Mouse (Mus musculus) E14TG2a.4 (cell line): ENCODE measurements around the gene Nrip1.

Experiments
- H3K27me3 ChIP-seq: 2 replicates; pipeline ENCODE4 v1.6.1; 2014; ENCODE audit warnings: low read length, control low read depth; ENCODE audit not compliant: insufficient read depth
- H3K36me3 ChIP-seq: 2 replicates; pipeline ENCODE4 v1.6.1; 2014; ENCODE audit warnings: low read length, control low read depth; ENCODE audit not compliant: insufficient read depth
- H3K4me1 ChIP-seq: replicated peaks from 2 replicates; pipeline ENCODE4 v1.6.1; 2014; ENCODE audit warnings: low read depth, low read length, control low read depth
- H3K4me3 ChIP-seq: replicated peaks from 2 replicates; pipeline ENCODE4 v1.5.1; 2014; ENCODE audit warnings: mild to moderate bottlenecking, low read length
- H3K9me3 ChIP-seq: 2 replicates; pipeline ENCODE4 v1.6.1; 2014; ENCODE audit warnings: low read length, control low read depth
- CTCF ChIP-seq: conservative IDR thresholded peaks from 2 replicates; pipeline ENCODE4 v1.5.1; 2014; ENCODE audit warnings: low read length
- NANOG ChIP-seq: IDR thresholded peaks from 2 replicates; pipeline ENCODE4 v1.6.1; 2014; ENCODE audit warnings: borderline replicate concordance, low read length, mixed read lengths
- POU5F1 ChIP-seq: IDR thresholded peaks from 2 replicates; pipeline ENCODE4 v1.6.1; 2014; ENCODE audit warnings: low read length, borderline replicate concordance

Gene Nrip1

DNA sequence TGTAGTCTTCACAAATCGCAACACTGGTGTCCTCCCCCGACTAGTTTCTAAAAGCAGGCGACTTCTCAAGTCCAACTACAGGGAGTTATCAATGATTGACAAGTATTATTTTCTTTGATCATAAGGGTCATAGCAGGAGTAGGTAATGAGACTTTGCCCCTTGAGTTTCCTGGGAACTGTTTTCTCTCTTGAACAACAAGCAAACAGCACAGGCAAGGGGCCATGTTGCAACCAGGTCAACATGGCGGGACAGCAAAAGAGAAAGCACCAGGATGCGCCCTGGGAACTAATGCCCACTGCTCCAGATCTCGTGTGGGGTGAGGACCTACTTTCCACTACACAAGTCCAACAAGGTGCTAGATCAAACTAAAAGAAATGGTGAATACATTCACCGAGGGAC is 27.3 kb downstream of the Nrip1 start:
- Histone ChIP-seq H3K4me3 (no peak overlapping the region), H3K27me3 (no peaks in the 10 kb centered on the region), H3K9me3 (peaks cover 30% of the 10 kb centered on the region), H3K36me3 (0 out of 2 replicates have a peak, but pooled peaks cover 3% of the 10 kb centered on the region), H3K4me1 (peaks cover 7% of the 10 kb centered on the region; the same call in 1 of the 2 replicates)
- no peak for TF ChIP-seq CTCF
- TF ChIP-seq POU5F1 = no peak
- no peak for TF ChIP-seq NANOG

DNA sequence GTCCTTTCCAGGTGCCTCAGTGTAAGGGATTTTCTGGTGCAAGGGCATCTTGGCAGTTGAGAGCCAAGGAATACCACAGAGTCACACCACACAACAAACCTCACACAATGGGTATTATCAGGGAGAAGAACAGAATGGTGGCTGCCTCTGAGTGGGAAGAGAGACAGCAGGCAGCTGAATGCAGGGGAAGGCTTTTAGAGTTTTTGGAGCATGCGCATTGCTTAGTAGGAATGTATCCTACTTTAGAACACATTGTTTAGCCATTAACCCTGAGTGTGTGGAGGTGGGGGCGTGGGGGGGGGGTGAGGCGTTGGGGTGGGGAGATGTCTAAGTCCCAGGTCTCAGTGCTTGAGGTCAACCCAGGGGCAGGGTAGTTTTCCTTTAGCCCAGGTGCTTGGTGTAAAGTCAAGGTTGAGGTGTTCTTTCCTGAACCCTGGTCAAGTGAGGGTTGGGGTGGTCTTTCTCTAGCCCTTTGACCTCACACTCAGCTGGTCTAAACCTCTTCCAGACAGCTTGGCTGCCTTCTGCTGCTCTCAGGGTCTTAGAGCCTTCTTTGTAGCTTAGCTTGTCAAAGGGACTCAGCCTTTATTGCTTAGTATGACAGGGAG is 28.8 kb downstream of the Nrip1 start:
- Histone ChIP-seq H3K9me3 (peaks cover 30% of the 10 kb centered on the region), H3K27me3 (no peaks in the 10 kb centered on the region), H3K4me3 (no peak overlapping the region), H3K4me1 (peaks cover 7% of the 10 kb centered on the region; the same call in 1 of the 2 replicates), H3K36me3 (0 out of 2 replicates have a peak, but pooled peaks cover 3% of the 10 kb centered on the region)
- no peak for TF ChIP-seq CTCF
- TF ChIP-seq NANOG = no peak
- TF ChIP-seq POU5F1 = no peak

DNA sequence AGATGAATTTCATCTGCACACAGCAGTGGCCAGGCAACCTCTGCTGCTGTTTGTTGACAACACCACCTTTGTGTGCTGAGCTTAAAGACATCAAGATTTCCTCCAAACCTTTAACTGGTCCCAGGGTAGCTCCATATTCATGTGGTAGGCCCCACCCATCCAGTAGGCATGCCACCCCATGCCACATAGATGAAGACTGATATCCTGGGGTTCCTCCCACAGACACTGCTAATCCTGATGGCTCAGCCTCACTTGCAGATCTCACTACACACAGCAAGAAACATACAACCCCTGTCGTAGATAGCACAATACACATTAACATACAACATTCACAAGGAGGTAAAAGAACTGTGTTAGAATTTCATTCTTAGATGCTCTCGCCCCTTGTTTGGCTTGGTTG is 29.6 kb downstream of the Nrip1 start:
- Histone ChIP-seq H3K36me3 (0 out of 2 replicates have a peak, but pooled peaks cover 3% of the 10 kb centered on the region), H3K4me1 (peaks cover 7% of the 10 kb centered on the region; the same call in 1 of the 2 replicates), H3K4me3 (no peak overlapping the region), H3K9me3 (peaks cover 30% of the 10 kb centered on the region), H3K27me3 (no peaks in the 10 kb centered on the region)
- TF ChIP-seq POU5F1 (no peak), NANOG (no peak), CTCF (no peak)

DNA sequence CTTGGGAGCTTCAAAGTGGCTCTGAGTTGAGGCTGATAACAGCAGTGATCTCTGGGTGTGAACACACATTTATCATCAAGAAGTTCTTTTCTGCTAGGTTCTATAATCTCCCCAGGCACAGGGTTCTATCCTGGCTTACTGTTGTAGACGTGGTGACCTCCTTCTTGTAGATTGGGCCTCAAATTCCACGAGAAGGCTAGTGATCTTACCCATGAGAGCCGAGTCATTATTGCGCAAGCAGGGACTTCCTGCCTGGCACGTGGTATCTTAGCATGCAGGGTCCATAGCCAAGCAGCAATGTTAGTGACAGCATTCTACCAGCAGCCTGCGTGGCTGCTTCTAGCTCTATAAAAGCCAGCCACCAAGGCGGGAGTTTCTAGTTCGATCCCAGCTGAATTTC is 32.0 kb downstream of the Nrip1 start:
- 0 out of 2 replicates have a peak, but pooled peaks cover 3% of the 10 kb centered on the region for H3K36me3 ChIP-seq
- H3K9me3 ChIP-seq = peaks cover 32% of the 10 kb centered on the region
- H3K27me3 ChIP-seq = no peaks in the 10 kb centered on the region
- TF ChIP-seq NANOG (no peak), POU5F1 (no peak), CTCF (no peak)
- no peak overlapping the region for H3K4me3 ChIP-seq
- peaks cover 7% of the 10 kb centered on the region; the same call in 1 of the 2 replicates for H3K4me1 ChIP-seq

DNA sequence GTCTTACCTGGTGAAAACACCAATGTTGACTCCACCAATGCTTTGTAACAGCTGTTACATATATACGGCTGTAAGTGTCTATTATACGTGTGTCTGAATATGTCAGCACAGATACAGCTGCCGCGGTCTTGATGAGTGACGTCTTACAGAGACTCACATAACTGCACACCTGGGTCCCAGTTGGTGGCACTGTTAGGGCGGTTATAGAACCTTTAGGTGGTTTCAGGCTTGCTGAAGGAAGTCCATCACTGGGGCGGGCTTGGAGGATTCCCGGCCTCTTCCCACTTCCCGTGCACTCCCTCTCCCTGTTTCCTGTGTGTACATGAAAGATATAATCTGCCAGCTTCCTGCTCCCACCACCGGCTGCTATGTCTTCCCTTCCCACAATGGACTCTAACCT is 34.4 kb downstream of the Nrip1 start:
- H3K36me3 ChIP-seq = 0 out of 2 replicates have a peak, but pooled peaks cover under 1% of the 10 kb centered on the region
- TF ChIP-seq NANOG (no peak), CTCF (no peak), POU5F1 (no peak)
- H3K4me1 ChIP-seq = peaks cover 7% of the 10 kb centered on the region; the same call in 1 of the 2 replicates
- H3K9me3 ChIP-seq = peaks cover 23% of the 10 kb centered on the region
- H3K4me3 ChIP-seq = no peak overlapping the region
- no peaks in the 10 kb centered on the region for H3K27me3 ChIP-seq

DNA sequence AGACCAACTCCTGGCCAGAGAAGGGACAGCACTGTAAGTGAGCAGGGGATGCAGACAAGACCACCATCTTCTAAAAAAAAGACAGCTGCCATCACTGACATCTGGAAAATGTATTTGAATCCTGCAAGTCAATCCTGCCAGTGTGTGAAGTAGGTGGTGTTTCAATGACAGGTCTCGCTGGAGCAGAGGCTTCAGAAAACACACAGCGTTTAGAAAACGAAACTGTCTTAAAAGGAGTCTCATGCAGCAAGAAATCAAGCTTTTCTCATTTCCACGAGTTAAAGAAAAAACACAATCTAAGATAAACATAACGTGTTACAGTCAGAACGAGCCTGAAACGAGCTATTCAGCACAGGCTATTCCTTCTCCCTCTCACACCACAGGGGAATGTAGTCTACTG is 36.3 kb downstream of the Nrip1 start:
- Histone ChIP-seq H3K9me3 (peaks cover 7% of the 10 kb centered on the region; the same call in 1 of the 2 replicates), H3K36me3 (no peaks in the 10 kb centered on the region), H3K4me3 (no peak overlapping the region), H3K27me3 (no peaks in the 10 kb centered on the region), H3K4me1 (peaks cover 8% of the 10 kb centered on the region; the same call in 1 of the 2 replicates)
- TF ChIP-seq CTCF = no peak
- no peak for TF ChIP-seq NANOG
- no peak for TF ChIP-seq POU5F1

DNA sequence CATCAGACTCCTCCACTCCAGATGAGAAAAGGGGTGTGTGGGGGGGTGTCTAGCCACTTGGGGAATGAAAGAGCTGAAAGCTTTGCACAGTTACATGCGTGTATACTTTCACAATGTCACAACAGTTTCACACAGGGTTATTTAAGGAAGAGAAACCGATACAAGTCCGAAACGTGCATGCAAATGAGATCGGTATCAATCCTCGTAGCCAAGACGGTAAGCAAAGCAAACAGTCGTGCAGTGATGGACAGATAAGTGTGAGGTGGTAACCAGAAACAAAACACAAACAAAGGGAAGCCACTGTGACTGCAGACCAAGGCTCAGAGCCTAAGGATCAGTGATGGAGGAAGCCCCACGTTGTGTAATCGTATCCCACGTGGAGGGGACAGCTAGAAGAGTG is 36.7 kb downstream of the Nrip1 start:
- Histone ChIP-seq H3K36me3 (no peaks in the 10 kb centered on the region), H3K27me3 (no peaks in the 10 kb centered on the region), H3K4me3 (no peak overlapping the region), H3K4me1 (peaks cover 9% of the 10 kb centered on the region; the same call in 1 of the 2 replicates), H3K9me3 (peaks cover 7% of the 10 kb centered on the region; the same call in 1 of the 2 replicates)
- TF ChIP-seq NANOG (no peak), CTCF (no peak), POU5F1 (no peak)

DNA sequence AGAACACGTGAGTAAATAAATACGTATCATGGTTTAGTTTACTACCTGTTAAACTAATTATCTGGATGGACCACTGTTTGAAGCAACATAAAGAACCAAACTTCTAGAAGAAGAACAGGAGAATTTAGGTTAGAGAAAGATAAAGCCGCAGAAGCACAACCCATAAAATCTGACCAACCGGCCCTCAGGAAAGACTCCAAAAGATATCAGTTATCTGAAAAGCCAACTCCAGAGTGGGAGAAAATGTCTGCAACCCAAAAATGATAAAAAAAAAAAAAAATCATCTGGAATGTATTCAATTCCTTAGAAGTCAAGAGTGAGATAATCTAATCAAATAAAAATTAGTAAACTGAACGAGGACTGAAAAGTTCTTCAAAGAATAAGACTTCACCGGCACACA is 37.7 kb downstream of the Nrip1 start:
- H3K4me3 ChIP-seq = no peak overlapping the region
- H3K27me3 ChIP-seq = no peaks in the 10 kb centered on the region
- H3K36me3 ChIP-seq = no peaks in the 10 kb centered on the region
- peaks cover 7% of the 10 kb centered on the region; the same call in 1 of the 2 replicates for H3K9me3 ChIP-seq
- H3K4me1 ChIP-seq = 0 out of 2 replicates have a peak, but pooled peaks cover 5% of the 10 kb centered on the region
- TF ChIP-seq NANOG (no peak), POU5F1 (no peak), CTCF (no peak)

DNA sequence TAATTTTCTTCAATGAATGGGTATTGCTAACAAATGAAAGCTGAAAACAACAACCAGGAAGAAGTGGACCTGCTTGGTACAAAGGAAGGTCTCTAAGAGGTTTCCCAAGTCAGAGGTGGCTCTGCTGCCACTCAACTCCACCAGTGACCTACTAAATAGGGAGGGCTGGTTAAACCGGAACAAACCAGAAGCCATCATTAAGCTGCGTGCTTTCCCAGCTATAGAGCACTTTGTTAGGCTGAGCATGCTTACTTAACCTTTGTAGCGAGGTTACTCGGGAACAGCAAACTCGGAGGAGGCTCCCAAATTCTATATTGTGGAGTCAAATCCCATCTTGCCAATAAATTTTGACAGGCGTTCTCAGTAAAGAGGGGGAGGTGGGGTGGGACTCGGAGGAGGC is 41.5 kb downstream of the Nrip1 start:
- TF ChIP-seq NANOG = no peak; the same call in 1 of the 2 replicates
- TF ChIP-seq CTCF = no peak
- TF ChIP-seq POU5F1 = no peak

More for the DNA sequence above, 41.5 kb downstream of the Nrip1 start:
- no peak overlapping the region for H3K4me3 ChIP-seq
- H3K27me3 ChIP-seq = no peaks in the 10 kb centered on the region
- H3K36me3 ChIP-seq = no peaks in the 10 kb centered on the region
- peaks cover 7% of the 10 kb centered on the region; the same call in 1 of the 2 replicates for H3K9me3 ChIP-seq
- H3K4me1 ChIP-seq = 0 out of 2 replicates have a peak, but pooled peaks cover 5% of the 10 kb centered on the region
